Mouse (Mus musculus): ENCODE data around the gene Irf8. TPM values are rescaled to one million over a fixed set of nuclear protein-coding genes. Genes with fewer than 3 reads are reported as not detected.

Gene Irf8
- total RNA-seq, 4 experiments from 2014 or later: 19.5 to 46.7 (median 34.6) TPM

- DNase-seq: no peak
Measured at GRCm38 (mm10) chr8:120751226-120752081, 15.3 kb downstream of the Irf8 start.

- DNase-seq: peak; percentile 86
Measured at GRCm38 (mm10) chr8:120752082-120752452, 15.9 kb downstream of the Irf8 start.

GRCm38 (mm10) chr8:120753476-120753875 lies 17.3 kb downstream of the Irf8 start:
- DNase-seq: no peak

GRCm38 (mm10) chr8:120755306-120756297 lies 19.4 kb downstream of the Irf8 start:
- DNase-seq: no peak

- DNase-seq: no peak
Measured at GRCm38 (mm10) chr8:120758005-120758404, 21.8 kb downstream of the Irf8 start.

- no peak for DNase-seq
Measured at GRCm38 (mm10) chr8:120759847-120760246, 23.7 kb downstream of the Irf8 start.

- DNase-seq: no peak
Measured at GRCm38 (mm10) chr8:120760341-120761215, 24.4 kb downstream of the Irf8 start.

- no peak for DNase-seq
Measured at GRCm38 (mm10) chr8:120763267-120763666, 27.1 kb downstream of the Irf8 start.

GRCm38 (mm10) chr8:120764638-120765037 lies 28.5 kb downstream of the Irf8 start:
- DNase-seq: no peak

- DNase-seq: no peak
Measured at GRCm38 (mm10) chr8:120766622-120767021, 30.5 kb downstream of the Irf8 start.

GRCm38 (mm10) chr8:120768454-120769218 lies 32.5 kb downstream of the Irf8 start:
- DNase-seq: no peak

- no peak for DNase-seq
Measured at GRCm38 (mm10) chr8:120777184-120777583, 41.0 kb downstream of the Irf8 start.

GRCm38 (mm10) chr8:120777732-120778131 lies 41.6 kb downstream of the Irf8 start:
- DNase-seq: no peak

GRCm38 (mm10) chr8:120779106-120779505 lies 42.9 kb downstream of the Irf8 start:
- DNase-seq: no peak

GRCm38 (mm10) chr8:120783781-120784180 lies 47.6 kb downstream of the Irf8 start:
- no peak for DNase-seq

- DNase-seq: no peak
Measured at GRCm38 (mm10) chr8:120786753-120787152, 50.6 kb downstream of the Irf8 start.

- peak; percentile 62 for DNase-seq
Measured at GRCm38 (mm10) chr8:120787631-120788030, 51.5 kb downstream of the Irf8 start.

GRCm38 (mm10) chr8:120792710-120793109 lies 56.6 kb downstream of the Irf8 start:
- DNase-seq: no peak

GRCm38 (mm10) chr8:120795944-120796635 lies 59.9 kb downstream of the Irf8 start:
- peak; percentile 65 for DNase-seq

- DNase-seq: no peak
Measured at GRCm38 (mm10) chr8:120797019-120797727, 61.0 kb downstream of the Irf8 start.
